Mouse (Mus musculus) liver, embryonic 15.5 days (tissue): ENCODE measurements around the gene Dxo. TPM values are rescaled to one million over a fixed set of nuclear protein-coding genes. Genes with fewer than 3 reads are reported as not detected.
A peak's percentile ranks its signal among the peaks of the same experiment; 100 is the strongest.

Experiments used
- ATAC-seq: fragments of 200-750 bp; cut with Nextera tagmentation; 2 replicates; pipeline ENCODE4 v1.8.0; 2017; ENCODE audit warnings: moderate number of reproducible peaks, mild to moderate bottlenecking, moderate library complexity; ENCODE audit not compliant: insufficient read depth
- H3K27ac ChIP-seq: fragments of 300-500 bp; sonication (generic); replicated peaks from 2 replicates; pipeline ENCODE4 v1.5.1; 2015; ENCODE audit warnings: mild to moderate bottlenecking, inconsistent platforms
- H3K27me3 ChIP-seq: fragments of 300-500 bp; sonication (generic); 2 replicates; pipeline ENCODE4 v1.6.1; 2015; ENCODE audit warnings: mild to moderate bottlenecking, inconsistent platforms
- H3K36me3 ChIP-seq: fragments of 300-500 bp; sonication (generic); replicated peaks from 2 replicates; pipeline ENCODE4 v1.6.1; 2015; ENCODE audit warnings: moderate library complexity, mild to moderate bottlenecking, inconsistent platforms
- H3K4me1 ChIP-seq: fragments of 300-500 bp; sonication (generic); replicated peaks from 2 replicates; pipeline ENCODE4 v1.6.1; 2015; ENCODE audit warnings: inconsistent platforms
- H3K4me2 ChIP-seq: fragments of 300-500 bp; sonication (generic); 2 replicates; pipeline ENCODE4 v1.6.1; 2015; ENCODE audit warnings: moderate library complexity, mild to moderate bottlenecking, inconsistent platforms
- H3K4me3 ChIP-seq: fragments of 300-500 bp; sonication (generic); replicated peaks from 2 replicates; pipeline ENCODE4 v1.5.1; 2015; ENCODE audit warnings: mild to moderate bottlenecking, inconsistent platforms
- H3K9ac ChIP-seq: fragments of 300-500 bp; sonication (generic); 2 replicates; pipeline ENCODE4 v1.6.1; 2015; ENCODE audit warnings: moderate library complexity, mild to moderate bottlenecking, inconsistent platforms
- H3K9me3 ChIP-seq: fragments of 300-500 bp; sonication (generic); replicated peaks from 2 replicates; pipeline ENCODE4 v1.6.1; 2016; ENCODE audit warnings: inconsistent platforms
- WGBS: fragments of 180-500 bp; shearing (Covaris S2); methylation state at CpG from one replicate; pipeline ENCODE4 v1.1.7; 2015; ENCODE audit warnings: mixed read lengths; ENCODE audit not compliant: insufficient replicate concordance; 5-methylcytosine and 5-hydroxymethylcytosine counted together
- microRNA-seq: library from miRNA; unstranded; fragments of <30 nt; microRNA quantifications from one replicate; pipeline ENCODE4, GENCODE M21; 2016
- polyA plus RNA-seq: library from polyadenylated mRNA; unstranded; fragments of >200 nt; fragmentation: Nextera tagmentation; extraction: Ambion mirVana; gene quantifications from 2 replicates; pipeline ENCODE4 v1.2.1, GENCODE M21; 2015

Dxo gene
- polyA plus RNA-seq, 1 experiment from 2014 or later, result 29.8 TPM

DNA sequence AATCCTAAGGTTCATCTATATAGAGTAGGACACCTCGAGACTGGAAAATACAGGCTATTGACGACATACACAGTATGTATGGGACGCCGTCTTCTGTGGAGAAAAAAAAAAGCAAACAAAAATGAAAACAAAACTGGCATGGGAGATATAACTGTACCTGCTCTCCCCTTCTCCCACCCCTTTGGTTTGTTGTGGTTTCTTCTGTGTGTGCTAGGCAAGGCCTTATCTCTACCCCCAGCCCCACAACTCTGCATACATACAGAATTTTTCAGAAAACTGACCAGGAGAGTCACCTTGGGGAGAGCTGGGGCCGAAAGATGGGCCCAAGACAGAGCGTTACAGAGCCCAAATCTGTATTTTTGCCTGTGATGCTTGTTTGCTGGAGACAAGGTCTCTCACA is 47.9 kb downstream of the Dxo start:
- no peak overlapping the region for H3K27ac ChIP-seq
- H3K36me3 ChIP-seq, result no peaks in the 10 kb centered on the region
- no peaks in the 10 kb centered on the region for H3K27me3 ChIP-seq
- no peak for ATAC-seq
- H3K4me1 ChIP-seq, result peaks cover 32% of the 10 kb centered on the region
- no peak overlapping the region for H3K4me2 ChIP-seq
- H3K4me3 ChIP-seq, result no peak overlapping the region
- no peaks in the 10 kb centered on the region for H3K9me3 ChIP-seq
- H3K9ac ChIP-seq, result no peak overlapping the region
- 27% methylated on average over 6 of the region's 6 CpGs for WGBS

DNA sequence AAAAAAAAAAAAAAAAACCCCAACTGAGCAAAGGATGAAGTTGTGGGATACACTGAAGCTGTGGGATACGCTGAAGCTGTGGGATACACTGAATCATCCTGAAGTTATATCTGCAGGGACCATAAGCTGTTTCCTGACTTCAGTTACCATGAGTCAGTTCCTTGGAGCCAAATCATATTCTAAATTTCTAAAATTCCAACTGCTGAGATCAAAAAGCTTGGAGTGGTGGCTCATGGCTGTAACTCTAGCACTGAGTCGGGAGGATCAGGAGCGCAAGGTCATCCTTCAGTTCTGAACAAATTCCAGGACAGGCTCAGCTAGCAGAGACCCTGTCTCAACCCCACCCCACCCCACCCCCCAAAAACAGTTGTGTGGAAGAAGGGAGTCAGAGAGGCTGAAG is 48.8 kb downstream of the Dxo start:
- H3K27ac ChIP-seq, result no peak overlapping the region
- H3K9me3 ChIP-seq, result no peaks in the 10 kb centered on the region
- H3K36me3 ChIP-seq, result no peaks in the 10 kb centered on the region
- no peaks in the 10 kb centered on the region for H3K27me3 ChIP-seq
- no peak overlapping the region for H3K9ac ChIP-seq
- WGBS, result 73% methylated on average over 3 of the region's 3 CpGs
- no peak overlapping the region for H3K4me3 ChIP-seq
- no peak for ATAC-seq
- no peak overlapping the region for H3K4me2 ChIP-seq
- H3K4me1 ChIP-seq, result peaks cover 30% of the 10 kb centered on the region

DNA sequence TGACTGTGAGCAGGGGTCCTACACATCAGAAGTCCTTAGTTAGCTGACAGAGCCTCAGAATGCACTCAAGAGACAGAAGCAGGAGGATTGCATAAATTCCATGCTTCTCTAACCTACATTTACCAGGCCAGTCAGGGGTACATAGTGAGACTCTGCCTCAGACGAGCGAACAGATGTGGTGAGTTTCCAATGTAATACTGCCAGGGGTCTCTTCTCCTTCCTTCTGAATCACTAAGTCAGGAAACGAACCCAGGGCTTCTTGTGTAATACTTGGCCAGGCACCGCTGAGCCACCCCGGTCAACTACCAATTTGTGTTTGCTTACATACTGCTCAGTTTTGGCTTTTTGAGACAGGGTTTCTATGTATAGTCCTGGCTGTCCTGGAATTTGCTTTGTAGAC is 51.1 kb downstream of the Dxo start:
- Histone ChIP-seq H3K4me3 (no peak overlapping the region), H3K27ac (no peak overlapping the region), H3K27me3 (no peaks in the 10 kb centered on the region), H3K9me3 (no peaks in the 10 kb centered on the region), H3K4me1 (peaks cover 26% of the 10 kb centered on the region), H3K9ac (no peak overlapping the region), H3K36me3 (no peaks in the 10 kb centered on the region), H3K4me2 (no peak overlapping the region)
- WGBS, result 59% methylated on average over 5 of the region's 5 CpGs
- no peak for ATAC-seq

Small RNA genes within 50 kb of the gene (microRNA-seq; reads per million reads assigned to microRNA genes)
- gene Mir6970 (not detected), gene Mir6971 (4.3 reads per million, percentile 13 among the genes with 10 or more reads in this experiment), gene Mir6972 (5.1 reads per million, percentile 17 among the genes with 10 or more reads in this experiment)

Other genes starting within 250 kb of the Dxo start
- gene Gpsm3, start 247.2 kb upstream of the Dxo start, polyA plus RNA-seq, result 14.9 and 17.6 TPM in 2 replicates
- gene Pbx2, start 245.8 kb upstream of the Dxo start, polyA plus RNA-seq, result 2.4 and 2.8 TPM in 2 replicates
- gene Ager, start 239.2 kb upstream of the Dxo start, polyA plus RNA-seq, result 0.70 and 0.88 TPM in 2 replicates
- gene Rnf5, start 233.3 kb upstream of the Dxo start, polyA plus RNA-seq, result 88.4 and 106 TPM in 2 replicates
- 21.1 and 23.6 TPM in 2 replicates for gene Agpat1, start 232.8 kb upstream of the Dxo start, polyA plus RNA-seq
- 0.20 and 0.33 TPM in 2 replicates for gene Egfl8, start 221.0 kb upstream of the Dxo start, polyA plus RNA-seq
- gene Ppt2, start 208.5 kb upstream of the Dxo start, polyA plus RNA-seq, result 10.7 and 10.8 TPM in 2 replicates
- not detected in 2 replicates for gene Prrt1, start 207.5 kb upstream of the Dxo start, polyA plus RNA-seq
- gene Fkbpl, start 192.3 kb upstream of the Dxo start, polyA plus RNA-seq, result 4.0 and 5.0 TPM in 2 replicates
- gene Atf6b, start 189.9 kb upstream of the Dxo start, polyA plus RNA-seq, result 19.9 and 21.2 TPM in 2 replicates
- gene Tnxb, start 166.5 kb upstream of the Dxo start, polyA plus RNA-seq, result 0.17 and 0.20 TPM in 2 replicates
- gene C4b, start 93.1 kb upstream of the Dxo start, polyA plus RNA-seq, result 9.8 and 17.1 TPM in 2 replicates
- gene Cyp21a1, start 32.5 kb upstream of the Dxo start, polyA plus RNA-seq, result 0.24 and 0.50 TPM in 2 replicates
- gene Stk19, start 74 bp upstream of the Dxo start, polyA plus RNA-seq, result 12.0 and 14.1 TPM in 2 replicates
- 24.5 and 29.2 TPM in 2 replicates for gene Skiv2l, start 13.2 kb downstream of the Dxo start, polyA plus RNA-seq
- gene Nelfe, start 13.4 kb downstream of the Dxo start, polyA plus RNA-seq, result 45.6 and 46.7 TPM in 2 replicates
- gene Cfb, start 25.5 kb downstream of the Dxo start, polyA plus RNA-seq, result 281 and 374 TPM in 2 replicates
- gene Zbtb12, start 42.5 kb downstream of the Dxo start, polyA plus RNA-seq, result 0.41 and 0.64 TPM in 2 replicates
- gene Gm20547, start 45.0 kb downstream of the Dxo start, polyA plus RNA-seq, result 0.07 TPM in 1 of 2 replicates, not detected in the other
- gene C2, start 61.2 kb downstream of the Dxo start, polyA plus RNA-seq, result 25.2 and 26.5 TPM in 2 replicates
- gene Ehmt2, start 61.5 kb downstream of the Dxo start, polyA plus RNA-seq, result 14.6 and 15.1 TPM in 2 replicates
- 3.0 and 3.1 TPM in 2 replicates for gene Slc44a4, start 77.4 kb downstream of the Dxo start, polyA plus RNA-seq
- gene Neu1, start 94.2 kb downstream of the Dxo start, polyA plus RNA-seq, result 17.1 and 19.8 TPM in 2 replicates
- gene Hspa1b, start 122.2 kb downstream of the Dxo start, polyA plus RNA-seq, result 0.06 and 0.14 TPM in 2 replicates
- gene Gm20481, start 132.9 kb downstream of the Dxo start, polyA plus RNA-seq, result 0.32 TPM in 1 of 2 replicates, not detected in the other
- gene Hspa1a, start 135.1 kb downstream of the Dxo start, polyA plus RNA-seq, result 0.96 and 1.6 TPM in 2 replicates
- 0.25 and 0.31 TPM in 2 replicates for gene Hspa1l, start 135.7 kb downstream of the Dxo start, polyA plus RNA-seq
- 120 and 123 TPM in 2 replicates for gene Lsm2, start 144.8 kb downstream of the Dxo start, polyA plus RNA-seq
- gene Vars, start 164.0 kb downstream of the Dxo start, polyA plus RNA-seq, result 99.0 and 133 TPM in 2 replicates
- 0.09 and 0.12 TPM in 2 replicates for gene Vwa7, start 179.6 kb downstream of the Dxo start, polyA plus RNA-seq
- gene Sapcd1, start 191.0 kb downstream of the Dxo start, polyA plus RNA-seq, result 2.2 and 2.3 TPM in 2 replicates
- 3.4 and 4.3 TPM in 2 replicates for gene Msh5, start 209.7 kb downstream of the Dxo start, polyA plus RNA-seq
- 120 and 122 TPM in 2 replicates for gene Clic1, start 212.9 kb downstream of the Dxo start, polyA plus RNA-seq
- 18.6 and 22.8 TPM in 2 replicates for gene Ddah2, start 222.0 kb downstream of the Dxo start, polyA plus RNA-seq
- 0.21 and 0.40 TPM in 2 replicates for gene Ly6g6c, start 228.4 kb downstream of the Dxo start, polyA plus RNA-seq
- gene Mpig6b, start 229.2 kb downstream of the Dxo start, polyA plus RNA-seq, result 3.2 and 4.4 TPM in 2 replicates
- 0.12 and 0.26 TPM in 2 replicates for gene Ly6g6e, start 239.9 kb downstream of the Dxo start, polyA plus RNA-seq
- 0.41 and 0.70 TPM in 2 replicates for gene Ly6g6d, start 241.0 kb downstream of the Dxo start, polyA plus RNA-seq
- gene Ly6g6f, start 248.6 kb downstream of the Dxo start, polyA plus RNA-seq, result 5.1 and 7.0 TPM in 2 replicates